Mouse (Mus musculus): ENCODE data around the gene Aff3.

Aff3 gene

DNA sequence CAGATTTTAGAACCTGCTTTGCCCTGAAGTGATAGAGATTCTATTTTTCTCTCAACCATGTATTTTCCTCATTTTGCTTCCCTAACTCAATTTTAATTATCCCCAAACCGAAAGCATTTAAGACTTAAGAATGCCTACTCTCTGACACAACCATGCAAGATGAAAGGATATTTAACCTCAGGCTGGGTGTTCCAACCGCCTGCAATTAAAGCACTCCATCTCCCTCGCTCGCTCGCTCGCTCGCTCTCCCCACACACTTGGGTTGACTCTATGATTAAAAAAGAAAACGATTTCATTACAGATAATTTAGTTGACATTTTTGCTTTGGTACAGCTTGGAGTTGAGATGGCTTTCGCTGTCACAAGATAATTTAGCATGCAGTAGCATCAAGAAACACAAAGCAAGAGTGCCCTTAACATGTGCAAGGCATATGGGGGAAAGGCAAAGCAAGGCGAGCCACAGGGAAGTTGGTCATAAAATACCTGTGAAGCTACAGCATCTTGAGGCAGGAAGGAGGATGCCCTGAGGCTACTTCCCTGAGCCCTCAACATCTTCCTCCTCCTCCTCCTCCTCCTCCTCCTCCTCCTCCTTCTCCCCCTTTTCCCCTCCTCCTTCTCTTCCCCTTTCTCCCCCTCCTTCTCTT lies 167.7 kb downstream of the Aff3 start:
- DNase-seq (ENCODE audit: low read depth, low spot score): no peak

DNA sequence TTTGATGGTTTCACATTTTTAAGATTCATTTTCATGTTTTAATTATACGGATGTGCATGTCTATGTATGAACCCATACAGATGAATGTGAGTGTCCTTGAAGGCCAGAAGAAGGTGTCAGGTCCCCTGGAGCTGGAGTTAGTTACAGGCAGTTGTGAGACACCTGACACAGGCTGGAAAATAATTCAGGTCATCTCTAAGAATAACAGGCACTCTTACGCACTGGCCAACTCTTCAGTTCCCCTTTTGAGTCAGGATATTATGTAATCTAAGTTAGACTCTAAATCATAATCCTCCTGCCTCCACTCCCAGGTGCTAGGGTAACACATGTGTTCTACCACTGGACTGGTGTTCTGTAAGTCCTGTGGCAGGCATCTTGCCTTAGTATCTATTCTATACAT lies 169.5 kb downstream of the Aff3 start:
- DNase-seq (ENCODE audit: low read depth, low spot score): no peak

DNA sequence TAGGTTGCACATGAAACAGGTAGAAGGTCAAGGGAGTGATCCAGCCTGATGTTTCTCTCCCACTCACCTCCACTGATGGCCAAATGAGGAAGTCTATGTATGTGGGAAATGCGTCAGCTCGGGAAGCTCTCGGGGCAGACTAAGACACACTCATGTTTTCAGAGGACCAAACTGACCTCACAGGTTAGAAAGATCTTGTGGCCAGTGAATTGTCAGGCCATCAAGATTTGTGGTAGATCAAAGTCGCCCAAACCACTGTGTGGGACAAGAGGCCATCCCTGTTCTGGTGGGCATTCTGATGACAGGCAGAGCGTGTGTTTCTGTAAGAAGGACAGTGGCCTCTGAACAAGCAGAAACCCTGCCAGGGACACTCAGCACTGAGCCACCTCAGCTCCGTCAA lies 175.0 kb downstream of the Aff3 start:
- DNase-seq (ENCODE audit: low read depth, low spot score): no peak

DNA sequence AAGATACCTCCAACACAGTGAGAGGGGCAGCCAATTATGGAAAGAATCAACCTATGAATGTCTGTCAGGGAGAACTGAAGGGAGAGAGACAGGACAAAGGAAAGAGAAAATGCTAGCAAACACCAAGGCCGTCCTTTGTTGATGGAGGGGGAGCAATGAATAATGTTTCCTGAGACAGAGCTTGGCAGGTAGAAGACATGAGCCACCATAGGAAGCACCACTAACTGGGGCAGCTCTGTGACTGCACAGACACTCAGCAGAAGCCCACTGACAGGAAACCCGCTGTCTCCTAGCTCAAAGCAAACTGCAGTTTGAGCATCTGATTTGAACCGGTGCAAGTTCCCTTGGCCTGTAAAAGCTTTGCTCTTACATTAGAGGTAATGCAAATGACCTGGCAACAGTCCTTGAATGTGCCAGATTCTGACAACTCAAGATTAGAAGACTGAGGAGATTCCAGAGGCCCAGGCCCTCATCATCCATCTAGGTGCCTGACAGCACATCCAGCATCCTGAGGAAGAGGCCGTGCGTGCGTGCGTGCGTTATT lies 176.0 kb downstream of the Aff3 start:
- no peak for DNase-seq (ENCODE audit: low read depth, low spot score)

DNA sequence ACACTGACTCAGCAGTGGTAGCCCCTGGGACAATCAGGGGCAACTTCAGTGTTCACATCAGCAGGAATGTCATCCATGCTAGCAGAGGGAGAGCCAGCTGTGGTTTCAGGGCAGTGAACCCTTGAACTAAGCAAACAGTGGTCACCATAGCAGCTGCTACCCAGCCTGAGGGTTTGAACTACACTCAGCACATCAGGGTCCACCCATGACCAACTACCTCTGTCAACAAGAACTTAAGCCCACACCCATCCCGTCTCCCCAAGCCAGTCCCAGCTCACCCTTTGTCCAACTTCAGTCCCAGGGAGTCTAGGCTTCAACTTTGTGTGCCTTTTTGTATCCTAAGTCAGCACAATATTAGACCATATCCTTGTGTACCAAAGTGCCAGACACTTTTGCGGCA lies 176.9 kb downstream of the Aff3 start:
- no peak for DNase-seq (ENCODE audit: low read depth, low spot score)

DNA sequence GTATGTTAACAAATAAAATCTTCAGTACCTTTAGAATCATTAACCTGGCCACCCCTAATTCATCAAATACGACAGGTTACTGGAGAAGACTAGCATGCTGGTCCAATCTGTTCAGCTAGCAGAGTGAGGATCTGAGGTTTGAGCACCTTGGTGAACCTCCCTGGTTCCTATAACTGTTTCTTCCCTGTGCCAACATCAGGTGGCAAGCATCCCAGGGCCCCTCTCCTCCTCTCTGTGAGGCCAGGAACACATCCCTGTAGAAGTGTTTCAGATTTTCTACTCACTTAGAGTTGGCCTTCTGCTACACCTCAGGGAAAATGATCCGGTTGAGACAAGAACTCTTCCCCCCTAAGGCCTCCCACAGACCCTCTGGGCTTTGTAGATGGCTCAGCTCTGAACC lies 181.6 kb downstream of the Aff3 start:
- DNase-seq (ENCODE audit: low read depth, low spot score): no peak

DNA sequence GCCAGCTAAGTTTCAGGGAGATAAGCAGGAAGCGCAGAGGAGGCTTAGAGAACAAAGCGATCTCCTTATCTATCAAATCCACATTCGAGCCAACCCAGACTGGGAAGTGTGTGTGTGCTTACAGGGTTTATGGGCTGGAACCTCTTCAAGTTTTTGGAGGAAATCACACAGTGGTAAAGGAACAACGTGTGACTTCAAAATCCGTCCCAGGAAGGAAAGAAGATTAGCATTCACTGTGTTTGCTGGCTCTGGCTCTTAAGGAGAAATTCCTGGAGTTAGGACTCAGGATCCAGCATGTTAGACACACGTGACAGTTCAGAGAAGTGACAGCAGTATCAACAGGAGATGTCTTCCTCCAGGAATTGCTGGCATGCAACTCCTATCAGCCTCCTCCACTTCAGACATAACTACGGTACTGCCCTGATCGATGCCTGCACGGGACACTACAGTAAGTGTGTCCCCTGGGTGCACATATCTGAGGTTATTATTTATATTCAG lies 186.5 kb downstream of the Aff3 start:
- no peak for DNase-seq (ENCODE audit: low read depth, low spot score)

DNA sequence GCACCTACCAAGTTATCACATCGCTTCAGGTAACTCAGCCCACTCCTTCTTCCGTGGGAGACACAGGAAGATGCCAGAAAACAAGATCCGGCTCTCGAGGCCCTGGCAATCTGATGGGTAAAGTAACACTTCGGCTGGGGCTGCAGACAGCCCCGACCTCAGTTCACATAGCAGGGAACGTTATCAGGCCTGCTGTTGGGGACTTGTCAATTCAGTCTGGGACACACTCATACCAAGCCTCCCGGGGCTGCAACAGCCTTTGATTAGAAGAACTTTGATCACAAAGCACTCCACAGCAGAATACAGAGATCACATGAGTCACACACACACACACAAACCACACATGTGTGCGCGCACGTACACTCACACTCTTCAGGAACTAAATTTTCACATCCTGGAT lies 193.9 kb downstream of the Aff3 start:
- DNase-seq (ENCODE audit: low read depth, low spot score): no peak

DNA sequence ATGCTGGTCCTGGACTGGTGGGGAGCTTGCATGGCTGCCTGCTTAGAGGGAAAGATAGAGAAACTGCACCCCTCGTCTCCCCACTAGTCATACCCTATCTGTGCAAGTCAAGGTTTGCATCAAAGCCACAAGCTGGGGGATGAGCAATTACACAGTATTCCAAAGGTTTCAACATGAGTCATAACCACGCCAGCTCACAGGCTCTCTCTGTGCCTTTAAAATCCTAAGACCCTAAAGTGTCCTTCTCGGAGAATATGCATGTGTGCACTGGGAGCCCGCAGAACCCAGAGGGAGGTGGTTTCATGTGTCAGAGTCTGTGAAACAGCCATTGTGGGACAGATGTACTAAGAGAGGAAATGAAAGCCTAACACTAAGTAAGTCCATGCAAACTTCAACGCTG lies 194.6 kb downstream of the Aff3 start:
- DNase-seq (ENCODE audit: low read depth, low spot score): no peak

DNA sequence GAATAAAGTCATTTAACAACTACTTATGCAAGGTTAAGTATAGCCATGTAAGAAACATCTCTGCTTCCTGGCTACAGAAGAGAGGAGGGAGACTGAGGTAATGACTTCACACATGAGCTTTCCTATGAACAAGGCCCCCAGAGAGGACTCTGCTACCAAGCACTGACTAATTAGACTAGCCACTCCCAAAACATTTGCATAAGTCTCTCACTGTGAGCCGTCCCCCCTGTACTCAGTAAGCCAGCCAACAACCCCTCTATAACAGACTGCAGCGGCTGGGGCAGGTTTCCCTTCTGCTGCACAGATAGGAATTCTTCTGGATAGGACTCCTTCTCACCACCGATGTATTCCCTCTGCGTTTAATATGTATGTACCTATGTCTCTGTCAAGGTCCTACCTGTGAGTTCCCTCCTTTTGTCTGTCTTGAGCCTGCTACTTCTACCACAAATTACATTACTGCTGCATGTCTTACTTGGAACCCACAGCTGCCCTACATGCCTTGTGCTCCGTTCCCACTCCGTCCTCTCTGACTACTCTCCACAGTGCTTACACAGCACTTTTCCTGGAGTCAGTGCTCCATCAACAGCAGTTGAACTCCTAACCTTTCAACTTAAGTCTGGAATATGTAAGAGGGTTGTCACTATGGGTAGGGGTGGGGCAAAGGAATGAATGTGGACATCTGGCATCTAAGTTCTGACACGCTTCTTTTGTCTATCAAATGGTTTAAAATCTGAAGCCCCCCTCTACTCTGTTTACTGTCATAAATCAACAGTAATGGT lies 197.3 kb downstream of the Aff3 start:
- no peak for DNase-seq (ENCODE audit: low read depth, low spot score)

DNA sequence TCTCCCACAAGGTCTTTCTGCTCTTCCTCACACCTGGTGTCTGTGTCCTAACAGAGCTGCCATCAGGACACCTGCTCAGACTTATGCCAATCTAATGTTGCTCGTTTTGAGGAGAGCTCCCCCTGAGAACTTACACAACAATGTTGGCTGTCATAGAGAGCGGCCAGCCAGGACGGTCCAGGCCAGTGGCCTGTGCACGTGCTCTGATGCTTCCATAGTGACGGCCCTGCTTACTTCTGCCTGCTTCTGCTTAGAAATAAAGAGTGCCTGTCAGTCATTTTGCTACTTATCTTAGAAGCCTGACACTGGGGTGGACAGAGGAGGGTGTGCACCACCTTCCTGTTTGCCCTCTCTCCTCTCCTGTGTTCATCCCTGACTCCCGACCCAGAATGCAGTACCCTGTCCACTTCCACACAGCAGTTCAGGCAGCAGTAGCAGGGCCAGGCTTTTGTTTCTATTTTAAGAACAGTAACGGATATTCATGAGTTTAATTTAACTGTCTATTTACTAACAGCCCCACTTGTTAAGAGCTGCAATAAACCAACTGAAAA lies 208.0 kb downstream of the Aff3 start:
- DNase-seq (ENCODE audit: low read depth, low spot score): no peak

DNA sequence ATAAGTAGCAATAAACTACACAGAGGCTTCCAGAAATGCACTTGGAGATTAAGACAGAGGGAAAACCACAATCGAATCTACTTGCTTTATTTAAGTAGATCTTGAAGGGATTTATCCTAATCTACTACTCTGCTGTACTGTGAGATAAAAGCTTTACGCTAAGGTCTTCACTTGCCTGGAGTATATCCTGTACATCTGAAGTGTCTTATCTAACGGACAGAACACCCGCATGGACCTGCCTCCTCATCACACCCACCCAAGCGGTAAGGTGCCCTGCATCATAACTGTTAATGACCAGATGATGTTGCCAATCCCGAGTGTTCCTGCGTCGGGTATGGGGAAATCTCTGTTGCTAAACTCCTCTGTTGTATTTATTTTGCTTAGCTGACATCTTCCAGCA lies 209.8 kb downstream of the Aff3 start:
- no peak for DNase-seq (ENCODE audit: low read depth, low spot score)

DNA sequence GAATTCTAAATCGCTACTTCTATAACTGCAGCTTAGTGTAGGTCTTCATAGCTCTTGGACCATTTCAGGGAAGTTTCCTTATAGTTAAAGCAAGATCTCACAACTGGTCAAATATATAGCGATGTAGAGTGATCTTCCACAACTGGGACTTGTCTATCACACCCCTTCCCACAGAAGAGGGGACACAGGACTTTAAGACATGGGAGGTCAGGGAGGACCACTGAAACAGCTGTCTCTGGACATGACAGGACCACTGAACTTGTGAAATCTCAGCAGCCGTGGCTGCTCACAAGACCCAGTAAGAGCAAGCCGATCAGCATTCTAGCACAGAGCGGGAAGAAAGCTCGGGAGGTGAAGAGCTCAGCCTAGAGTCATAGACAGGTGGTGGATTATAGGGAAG lies 213.4 kb downstream of the Aff3 start:
- no peak for DNase-seq (ENCODE audit: low read depth, low spot score)

DNA sequence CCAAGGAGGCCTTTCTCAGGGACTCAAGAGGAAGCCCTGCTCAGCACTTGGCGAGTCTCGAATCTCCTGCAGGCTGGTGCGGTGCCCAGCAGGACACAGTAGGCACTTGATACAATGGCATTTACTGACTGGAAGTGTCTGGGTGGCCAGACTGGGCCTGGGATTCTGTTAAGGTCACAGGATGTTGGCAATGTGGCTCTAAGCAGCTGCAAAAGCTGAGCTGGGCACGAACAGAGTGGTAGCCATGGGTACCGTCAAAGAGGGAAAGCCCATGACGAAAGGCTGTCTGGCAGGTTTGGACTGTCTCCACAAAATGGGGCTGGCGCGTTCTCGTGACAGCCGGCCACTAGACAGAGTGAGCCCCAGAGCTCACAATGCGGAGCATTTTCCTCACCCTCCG lies 214.1 kb downstream of the Aff3 start:
- DNase-seq (ENCODE audit: low read depth, low spot score): no peak

DNA sequence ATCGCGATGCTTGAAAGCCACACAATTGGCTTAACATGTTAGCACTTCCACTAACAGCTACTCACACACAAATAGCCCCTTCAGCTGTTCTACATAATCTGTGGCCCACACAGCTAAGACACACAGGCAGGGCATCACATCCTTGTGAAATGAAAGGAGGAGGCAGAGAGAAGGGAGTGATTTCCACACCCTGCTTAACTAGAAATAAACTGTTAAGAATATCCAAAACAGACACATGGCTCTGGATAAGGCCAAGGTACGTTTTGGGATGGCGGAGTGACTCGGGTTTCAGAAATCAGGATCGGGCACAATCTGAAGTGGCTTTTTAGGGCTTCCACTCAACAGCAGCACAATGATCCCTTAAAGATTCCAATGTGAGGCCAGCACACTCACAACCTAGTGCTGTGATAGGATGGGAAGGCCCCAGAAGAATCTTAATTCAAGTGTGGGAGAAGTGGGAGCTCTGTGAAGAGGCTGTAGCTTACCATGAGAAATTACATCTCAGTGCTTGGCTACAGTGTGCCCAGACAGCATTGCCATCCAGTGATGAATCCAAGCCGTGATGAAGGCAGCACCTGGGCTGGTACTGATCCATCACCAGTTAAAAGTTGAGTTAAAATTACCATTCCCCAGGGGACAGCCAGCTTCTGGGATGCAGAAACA lies 214.8 kb downstream of the Aff3 start:
- no peak for DNase-seq (ENCODE audit: low read depth, low spot score)

DNA sequence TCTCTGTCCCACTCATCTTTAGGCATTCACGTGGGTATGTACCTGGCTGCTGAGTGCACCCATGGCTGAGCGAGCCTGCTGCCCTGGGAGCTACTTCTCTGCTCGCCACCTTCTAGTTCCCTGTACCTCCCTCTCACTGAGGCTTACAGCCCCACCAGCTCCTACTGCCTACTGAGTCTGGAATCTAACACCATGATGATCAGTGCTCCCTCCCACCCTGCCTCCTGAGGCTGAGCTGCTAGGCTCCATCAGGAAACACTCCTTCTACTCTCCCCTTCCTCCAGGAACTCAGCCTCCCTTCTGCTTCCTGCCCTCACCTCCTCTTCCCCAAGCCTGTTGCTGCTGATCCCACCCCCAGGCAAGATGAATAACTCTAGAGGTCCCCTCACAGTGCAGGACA lies 215.9 kb downstream of the Aff3 start:
- DNase-seq (ENCODE audit: low read depth, low spot score): no peak

DNA sequence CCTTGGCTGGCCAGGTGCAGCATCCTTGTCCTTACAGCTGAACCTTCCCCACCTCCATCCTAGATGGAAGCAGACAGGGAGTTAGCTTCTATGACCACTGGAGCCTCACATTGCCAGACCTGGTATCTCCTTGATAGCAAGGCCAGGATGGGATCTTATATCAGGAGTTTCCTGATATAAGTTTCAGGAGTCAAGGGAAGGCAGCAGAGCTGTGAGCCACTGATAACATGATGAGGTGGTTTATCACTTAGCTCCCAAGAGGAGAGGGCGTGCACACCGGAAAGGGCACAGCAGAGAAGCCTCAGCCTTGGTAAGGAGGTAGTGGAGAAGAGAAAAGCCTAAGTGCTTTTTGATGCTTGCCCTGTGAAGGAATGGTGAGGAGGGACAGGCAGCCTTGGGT lies 217.2 kb downstream of the Aff3 start:
- no peak for DNase-seq (ENCODE audit: low read depth, low spot score)

DNA sequence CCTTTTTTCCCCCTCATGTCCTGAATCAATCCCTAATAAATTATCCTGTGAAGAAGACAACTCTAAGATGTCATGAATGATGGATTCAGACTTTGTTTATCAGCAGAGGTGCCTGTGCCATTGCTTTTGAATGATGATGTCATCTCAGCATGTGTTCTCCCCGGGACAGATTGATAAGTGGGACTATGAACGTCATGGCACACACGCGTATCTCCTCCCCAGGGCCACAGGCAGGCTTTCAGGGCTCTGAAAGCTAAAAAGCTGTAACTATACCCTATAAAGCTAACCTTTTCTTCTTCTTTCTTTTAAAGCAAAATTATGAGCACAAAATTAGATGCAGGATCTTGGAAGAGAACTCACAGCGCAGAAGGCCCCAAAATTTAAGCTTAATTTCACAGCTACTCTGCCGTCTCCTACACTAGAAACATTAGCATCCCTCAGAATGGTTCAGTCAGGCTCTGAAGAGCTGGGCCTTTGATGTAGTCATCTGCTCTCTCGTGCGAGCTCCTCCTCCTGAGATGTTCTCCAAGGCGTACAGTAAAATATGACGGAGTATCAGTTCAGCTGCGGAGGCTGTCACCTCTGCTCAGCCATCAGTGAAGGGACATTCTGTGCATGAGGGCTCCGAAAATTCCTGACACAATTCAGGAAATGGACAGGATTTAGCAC lies 218.5 kb downstream of the Aff3 start:
- no peak for DNase-seq (ENCODE audit: low read depth, low spot score)

DNA sequence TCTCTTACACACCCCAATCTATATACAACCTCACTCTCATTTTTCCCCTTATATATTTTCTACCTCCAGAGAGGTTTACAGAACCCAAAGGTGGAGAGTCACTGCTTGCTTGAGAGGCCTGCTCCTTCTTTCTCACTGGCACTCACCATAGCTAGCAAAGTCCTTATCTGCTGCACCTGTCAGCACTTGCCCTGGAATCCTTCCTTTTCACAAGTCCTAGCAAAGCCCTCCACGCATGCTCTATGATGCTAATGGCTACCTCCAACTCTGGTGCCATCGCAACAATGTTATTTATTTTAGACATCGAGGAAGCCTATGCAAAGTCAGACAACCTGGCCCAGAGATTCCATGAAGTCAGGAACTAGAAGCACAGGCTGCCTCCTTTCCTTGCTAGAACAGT lies 221.9 kb downstream of the Aff3 start:
- no peak for DNase-seq (ENCODE audit: low read depth, low spot score)

DNA sequence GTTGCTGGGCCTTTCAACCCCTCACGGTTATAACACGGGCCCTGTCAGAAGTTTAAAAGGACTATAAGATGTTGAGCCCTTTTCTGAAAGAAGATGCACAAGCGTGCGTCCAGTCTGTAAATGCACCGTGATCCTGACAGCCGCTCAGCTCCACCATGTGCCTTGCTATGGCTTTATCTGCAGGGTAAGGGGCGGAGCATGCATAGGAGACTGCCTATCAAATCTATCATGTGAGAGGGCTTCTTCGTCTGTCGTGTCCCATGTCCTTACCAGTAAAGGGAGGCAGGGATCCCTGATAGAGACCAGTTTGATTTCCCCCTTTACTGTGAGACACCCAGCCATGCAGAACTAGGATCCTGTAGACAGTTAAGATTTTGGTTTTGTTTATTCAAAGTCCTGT lies 222.3 kb downstream of the Aff3 start:
- no peak for DNase-seq (ENCODE audit: low read depth, low spot score)

DNA sequence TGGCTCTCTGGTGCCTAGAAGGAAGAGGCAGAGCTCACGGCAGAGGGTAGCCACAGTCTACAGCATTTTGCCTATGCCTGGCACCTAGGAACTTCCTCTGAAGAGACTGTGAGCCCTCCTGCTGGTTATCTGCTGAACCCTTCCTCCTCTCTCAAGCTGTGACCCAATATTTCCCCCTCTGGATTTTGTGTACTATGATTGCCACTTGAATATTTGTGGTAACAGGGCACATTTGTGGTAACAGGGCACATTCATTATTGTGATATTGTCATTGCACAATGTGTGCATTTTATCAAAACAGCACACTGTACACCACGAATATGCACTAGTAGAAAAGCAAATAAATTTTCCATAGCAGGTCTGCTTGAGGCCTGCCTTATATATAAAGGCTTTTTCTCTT lies 223.0 kb downstream of the Aff3 start:
- no peak for DNase-seq (ENCODE audit: low read depth, low spot score)

DNA sequence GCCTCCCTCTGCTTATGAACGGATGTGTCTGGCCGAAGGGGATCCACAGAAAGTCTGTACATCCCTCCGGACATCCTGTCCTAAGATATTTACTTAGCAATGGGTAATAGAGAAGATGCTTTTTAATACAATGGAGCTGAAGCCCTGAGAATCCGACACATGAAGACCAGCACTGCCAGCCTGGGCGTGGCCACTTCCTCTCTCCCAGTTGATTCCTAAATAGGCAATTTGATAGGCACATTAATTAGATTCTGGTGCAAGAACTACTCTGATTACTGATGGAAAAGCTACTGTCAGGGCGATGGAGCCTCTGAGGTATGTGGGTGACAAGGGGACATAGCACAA lies 224.3 kb downstream of the Aff3 start:
- DNase-seq (ENCODE audit: low read depth, low spot score): no peak

Measured in retina, postnatal 7 days (tissue).